Mouse (Mus musculus) embryonic facial prominence, embryonic 15.5 days (tissue): ENCODE measurements around the gene Tiam1. TPM values are rescaled to one million over a fixed set of nuclear protein-coding genes. Genes with fewer than 3 reads are reported as not detected.
A peak's percentile ranks its signal among the peaks of the same experiment; 100 is the strongest.

Experiments
- ATAC-seq: fragments of 200-750 bp; cut with Nextera tagmentation; 2 replicates; pipeline ENCODE4 v1.8.0; 2017; ENCODE audit warnings: low read depth, moderate TSS enrichment; ENCODE audit not compliant: insufficient number of reproducible peaks, low FRiP score, low TSS enrichment
- H3K27ac ChIP-seq: fragments of 300-500 bp; sonication (generic); replicated peaks from 2 replicates; pipeline ENCODE4 v1.5.1; 2015; ENCODE audit warnings: mild to moderate bottlenecking, inconsistent platforms
- H3K27me3 ChIP-seq: fragments of 300-500 bp; sonication (generic); 2 replicates; pipeline ENCODE4 v1.6.1; 2015; ENCODE audit warnings: inconsistent platforms
- H3K36me3 ChIP-seq: fragments of 300-500 bp; sonication (generic); 2 replicates; pipeline ENCODE4 v1.6.1; 2015; ENCODE audit warnings: mild to moderate bottlenecking, inconsistent platforms
- H3K4me1 ChIP-seq: fragments of 300-500 bp; sonication (generic); 2 replicates; pipeline ENCODE4 v1.6.1; 2015; ENCODE audit warnings: inconsistent platforms
- H3K4me2 ChIP-seq: fragments of 300-500 bp; sonication (generic); replicated peaks from 2 replicates; pipeline ENCODE4 v1.6.1; 2015; ENCODE audit warnings: mild to moderate bottlenecking, inconsistent platforms
- H3K4me3 ChIP-seq: fragments of 300-500 bp; sonication (generic); replicated peaks from 2 replicates; pipeline ENCODE4 v1.5.1; 2015; ENCODE audit warnings: mild to moderate bottlenecking, inconsistent platforms
- H3K9ac ChIP-seq: fragments of 300-500 bp; sonication (generic); 2 replicates; pipeline ENCODE4 v1.6.1; 2015; ENCODE audit warnings: inconsistent platforms
- H3K9me3 ChIP-seq: fragments of 300-500 bp; sonication (generic); replicated peaks from 2 replicates; pipeline ENCODE4 v1.6.1; 2016; ENCODE audit warnings: inconsistent platforms
- WGBS: fragments of 180-500 bp; shearing (Covaris S2); methylation state at CpG from one replicate; pipeline ENCODE4 v1.1.7; 2015; 5-methylcytosine and 5-hydroxymethylcytosine counted together
- polyA plus RNA-seq: library from polyadenylated mRNA; unstranded; fragments of >200 nt; fragmentation: Nextera tagmentation; extraction: Ambion mirVana; gene quantifications from 2 replicates; pipeline ENCODE4 v1.2.1, GENCODE M21; 2015

The Tiam1 gene
- polyA plus RNA-seq, 1 experiment from 2014 or later: 45.3 TPM

- Histone ChIP-seq H3K9me3 (no peaks in the 10 kb centered on the region), H3K4me3 (no peak overlapping the region), H3K27ac (peak overlapping the region; percentile 65), H3K36me3 (no peaks in the 10 kb centered on the region), H3K9ac (no peak overlapping the region), H3K4me1 (0 out of 2 replicates have a peak, but pooled peaks cover 9% of the 10 kb centered on the region), H3K4me2 (no peak overlapping the region), H3K27me3 (no peaks in the 10 kb centered on the region)
- ATAC-seq: peak; percentile 53; the same call in 1 of the 2 replicates
- 59% methylated on average over 15 of the region's 15 CpGs for WGBS
These were observed 38.7 kb downstream of the Tiam1 start for GRCm38 (mm10) chr16:90104714-90105459.

- no peak for ATAC-seq
- WGBS: 60% methylated on average over 2 of the region's 2 CpGs
- Histone ChIP-seq H3K36me3 (no peaks in the 10 kb centered on the region), H3K4me2 (no peak overlapping the region), H3K27ac (no peak overlapping the region), H3K9ac (no peak overlapping the region), H3K4me1 (peaks cover 15% of the 10 kb centered on the region), H3K27me3 (no peaks in the 10 kb centered on the region), H3K4me3 (no peak overlapping the region), H3K9me3 (no peaks in the 10 kb centered on the region)
These were observed 39.8 kb downstream of the Tiam1 start for GRCm38 (mm10) chr16:90103726-90104125.

- H3K4me1 ChIP-seq: peaks cover 23% of the 10 kb centered on the region
- H3K36me3 ChIP-seq: no peaks in the 10 kb centered on the region
These were observed 41.0 kb downstream of the Tiam1 start for GRCm38 (mm10) chr16:90102596-90102995.

GRCm38 (mm10) chr16:90098191-90098605 is 45.4 kb downstream of the Tiam1 start:
- no peaks in the 10 kb centered on the region for H3K9me3 ChIP-seq
- H3K4me1 ChIP-seq: peaks cover 38% of the 10 kb centered on the region
- no peaks in the 10 kb centered on the region for H3K27me3 ChIP-seq
- H3K9ac ChIP-seq: no peak overlapping the region
- 63% methylated on average over 11 of the region's 11 CpGs for WGBS
- H3K4me3 ChIP-seq: no peak overlapping the region
- peak overlapping the region; percentile 15; the same call in 1 of the 2 replicates for H3K4me2 ChIP-seq
- peak; percentile 30; the same call in 1 of the 2 replicates for ATAC-seq
- H3K27ac ChIP-seq: peak overlapping the region; percentile 75
- H3K36me3 ChIP-seq: no peaks in the 10 kb centered on the region

More at GRCm38 (mm10) chr16:90102596-90102995, 41.0 kb downstream of the Tiam1 start:
- no peaks in the 10 kb centered on the region for H3K27me3 ChIP-seq
- WGBS: 65% methylated on average over 7 of the region's 7 CpGs
- ATAC-seq: no peak
- H3K9ac ChIP-seq: no peak overlapping the region
- H3K27ac ChIP-seq: no peak overlapping the region
- H3K9me3 ChIP-seq: no peaks in the 10 kb centered on the region
- H3K4me2 ChIP-seq: no peak overlapping the region
- no peak overlapping the region for H3K4me3 ChIP-seq

- WGBS: 95% methylated on average over 3 of the region's 3 CpGs
These were observed 45.8 kb downstream of the Tiam1 start for GRCm38 (mm10) chr16:90097769-90098168.

GRCm38 (mm10) chr16:90096011-90096410 is 47.6 kb downstream of the Tiam1 start:
- H3K27ac ChIP-seq: no peak overlapping the region
- no peaks in the 10 kb centered on the region for H3K36me3 ChIP-seq
- no peaks in the 10 kb centered on the region for H3K9me3 ChIP-seq
- H3K4me1 ChIP-seq: peaks cover 38% of the 10 kb centered on the region
- 61% methylated on average over 5 of the region's 5 CpGs for WGBS
- H3K9ac ChIP-seq: no peak overlapping the region
- ATAC-seq: no peak
- no peak overlapping the region for H3K4me2 ChIP-seq
- no peaks in the 10 kb centered on the region for H3K27me3 ChIP-seq
- H3K4me3 ChIP-seq: no peak overlapping the region

More at GRCm38 (mm10) chr16:90097769-90098168, 45.8 kb downstream of the Tiam1 start:
- no peak for ATAC-seq
- Histone ChIP-seq H3K9ac (no peak overlapping the region), H3K36me3 (no peaks in the 10 kb centered on the region), H3K9me3 (no peaks in the 10 kb centered on the region), H3K4me3 (no peak overlapping the region), H3K4me2 (no peak overlapping the region), H3K4me1 (peaks cover 38% of the 10 kb centered on the region), H3K27ac (peak overlapping the region; percentile 58), H3K27me3 (no peaks in the 10 kb centered on the region)

- Histone ChIP-seq H3K9me3 (no peaks in the 10 kb centered on the region), H3K36me3 (no peaks in the 10 kb centered on the region), H3K27ac (no peak overlapping the region), H3K4me2 (no peak overlapping the region), H3K27me3 (no peaks in the 10 kb centered on the region), H3K9ac (no peak overlapping the region), H3K4me1 (peaks cover 24% of the 10 kb centered on the region), H3K4me3 (no peak overlapping the region)
- WGBS: 76% methylated on average over 9 of the region's 9 CpGs
- no peak for ATAC-seq
These were observed 50.6 kb downstream of the Tiam1 start for GRCm38 (mm10) chr16:90093015-90093414.

- Histone ChIP-seq H3K9ac (no peak overlapping the region), H3K4me3 (no peak overlapping the region), H3K36me3 (no peaks in the 10 kb centered on the region), H3K4me2 (no peak overlapping the region), H3K27me3 (no peaks in the 10 kb centered on the region), H3K27ac (no peak overlapping the region), H3K9me3 (no peaks in the 10 kb centered on the region), H3K4me1 (peaks cover 23% of the 10 kb centered on the region)
- 76% methylated on average over 1 of the region's 1 CpGs for WGBS
- ATAC-seq: no peak
These were observed 51.7 kb downstream of the Tiam1 start for GRCm38 (mm10) chr16:90091906-90092305.

GRCm38 (mm10) chr16:90091112-90091720 is 52.4 kb downstream of the Tiam1 start:
- H3K27ac ChIP-seq: no peak overlapping the region
- no peak overlapping the region for H3K4me2 ChIP-seq
- no peak for ATAC-seq
- H3K4me3 ChIP-seq: no peak overlapping the region
- 66% methylated on average over 11 of the region's 11 CpGs for WGBS
- no peaks in the 10 kb centered on the region for H3K27me3 ChIP-seq
- H3K9ac ChIP-seq: no peak overlapping the region
- peaks cover 21% of the 10 kb centered on the region for H3K4me1 ChIP-seq
- H3K36me3 ChIP-seq: no peaks in the 10 kb centered on the region
- no peaks in the 10 kb centered on the region for H3K9me3 ChIP-seq

GRCm38 (mm10) chr16:90090368-90090767 is 53.2 kb downstream of the Tiam1 start:
- no peaks in the 10 kb centered on the region for H3K9me3 ChIP-seq
- H3K9ac ChIP-seq: no peak overlapping the region
- no peak overlapping the region for H3K27ac ChIP-seq
- WGBS: 94% methylated on average over 13 of the region's 13 CpGs
- H3K4me3 ChIP-seq: no peak overlapping the region
- H3K36me3 ChIP-seq: no peaks in the 10 kb centered on the region
- no peak for ATAC-seq
- no peak overlapping the region for H3K4me2 ChIP-seq
- no peaks in the 10 kb centered on the region for H3K27me3 ChIP-seq
- H3K4me1 ChIP-seq: peaks cover 20% of the 10 kb centered on the region

GRCm38 (mm10) chr16:90087256-90087655 is 56.3 kb downstream of the Tiam1 start:
- ATAC-seq: no peak
- 82% methylated on average over 5 of the region's 5 CpGs for WGBS
- no peak overlapping the region for H3K27ac ChIP-seq
- H3K4me1 ChIP-seq: peaks cover 15% of the 10 kb centered on the region; the same call in 1 of the 2 replicates
- no peak overlapping the region for H3K9ac ChIP-seq
- H3K9me3 ChIP-seq: no peaks in the 10 kb centered on the region
- no peaks in the 10 kb centered on the region for H3K36me3 ChIP-seq
- no peak overlapping the region for H3K4me3 ChIP-seq
- H3K4me2 ChIP-seq: no peak overlapping the region
- no peaks in the 10 kb centered on the region for H3K27me3 ChIP-seq
